Mouse (Mus musculus): ENCODE results near the gene Pld4.

The Pld4 gene

DNA sequence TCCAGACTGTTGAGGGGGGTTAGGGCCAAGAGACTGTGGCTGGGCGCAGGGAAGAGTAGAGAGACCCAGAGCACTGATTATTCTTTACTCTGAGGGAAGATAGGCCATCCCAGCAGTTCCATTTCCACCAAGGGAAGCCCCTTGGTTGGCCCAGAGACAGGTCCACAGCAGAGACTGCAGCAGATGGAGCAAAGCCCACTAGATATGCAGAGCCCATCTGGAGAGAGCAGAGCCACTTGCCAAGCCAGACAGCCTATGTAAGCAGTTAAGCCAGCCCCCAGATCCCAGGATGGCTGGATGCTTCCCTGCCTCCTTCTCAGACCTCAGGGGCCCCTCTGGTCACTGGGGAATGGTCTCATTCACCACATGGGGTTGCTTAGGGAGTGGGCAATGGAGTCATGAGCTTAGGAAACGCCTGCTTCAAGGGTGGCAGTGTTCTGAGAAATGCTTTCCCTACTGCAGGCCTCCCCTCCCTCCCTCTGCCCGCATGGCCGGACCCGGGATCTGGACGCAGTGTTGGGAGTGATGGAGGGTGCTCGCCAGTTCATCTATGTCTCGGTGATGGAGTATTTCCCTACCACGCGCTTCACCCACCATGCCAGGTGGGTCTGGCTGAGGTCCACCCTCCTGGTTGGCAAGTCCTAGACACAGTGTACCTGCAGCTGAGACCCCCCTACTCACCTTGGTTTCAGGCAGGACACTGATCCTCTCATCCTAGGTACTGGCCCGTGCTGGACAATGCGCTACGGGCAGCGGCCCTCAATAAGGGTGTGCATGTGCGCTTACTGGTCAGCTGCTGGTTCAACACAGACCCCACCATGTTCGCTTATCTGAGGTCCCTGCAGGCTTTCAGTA lies 6.8 kb downstream of the Pld4 start:
- DNase-seq (ENCODE audit: low spot score in 2 of 2), result no peak

GRCm38 (mm10) chr12:112768166-112768565 lies 7.7 kb downstream of the Pld4 start:
- DNase-seq (ENCODE audit: low spot score in 2 of 2), result no peak

- DNase-seq (ENCODE audit: low spot score in 2 of 2), result no peak
Observed at GRCm38 (mm10) chr12:112769031-112769430, 8.6 kb downstream of the Pld4 start.

DNA sequence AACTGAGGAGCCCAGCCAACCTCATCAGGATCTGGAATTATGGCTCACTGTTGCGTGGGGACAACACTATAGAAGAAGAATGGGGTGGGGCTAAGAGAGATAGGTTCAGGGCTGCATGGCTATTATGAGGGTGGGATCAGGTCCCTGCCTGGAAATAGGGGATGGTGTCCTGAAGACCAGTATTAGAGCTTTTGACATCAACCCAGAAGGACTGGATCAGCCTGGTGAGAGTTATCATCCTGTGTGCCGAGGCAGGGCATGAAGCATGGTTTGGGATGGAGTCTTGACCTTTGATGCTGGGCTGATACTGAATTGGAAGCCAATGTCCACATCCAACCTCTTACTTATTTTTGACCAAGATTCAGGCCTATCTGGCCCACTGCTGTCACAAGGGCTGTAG lies 9.3 kb downstream of the Pld4 start:
- no peak for DNase-seq (ENCODE audit: low spot score in 2 of 2)

GRCm38 (mm10) chr12:112770396-112770795 lies 9.9 kb downstream of the Pld4 start:
- DNase-seq (ENCODE audit: low spot score in 2 of 2), result no peak

DNA sequence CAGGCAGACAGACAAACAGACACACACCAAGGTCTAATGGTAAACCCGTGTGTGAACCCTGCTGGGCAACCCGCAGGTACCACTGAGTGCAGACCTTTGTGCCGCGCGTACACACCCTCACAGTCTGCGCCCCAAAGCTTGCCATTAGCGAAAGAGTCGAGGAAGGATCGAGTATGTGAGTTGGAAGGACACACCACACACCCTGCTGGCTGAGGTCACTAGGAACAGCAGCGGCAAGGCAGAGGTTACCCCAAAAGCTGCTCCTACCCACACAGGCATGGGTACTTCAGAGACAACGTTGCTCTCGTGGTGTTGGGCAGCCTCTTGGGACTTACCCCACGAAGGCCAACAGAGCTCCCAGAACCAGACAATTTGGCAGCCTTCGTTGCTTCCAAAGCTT lies 11.9 kb downstream of the Pld4 start:
- DNase-seq (ENCODE audit: low spot score in 2 of 2), result no peak

- DNase-seq (ENCODE audit: low spot score in 2 of 2), result no peak
Observed at GRCm38 (mm10) chr12:112773366-112773765, 12.9 kb downstream of the Pld4 start.

- no peak for DNase-seq (ENCODE audit: low spot score in 2 of 2)
Observed at GRCm38 (mm10) chr12:112774026-112774425, 13.6 kb downstream of the Pld4 start.

- DNase-seq (ENCODE audit: low spot score in 2 of 2), result no peak
Observed at GRCm38 (mm10) chr12:112774481-112774880, 14.0 kb downstream of the Pld4 start.

DNA sequence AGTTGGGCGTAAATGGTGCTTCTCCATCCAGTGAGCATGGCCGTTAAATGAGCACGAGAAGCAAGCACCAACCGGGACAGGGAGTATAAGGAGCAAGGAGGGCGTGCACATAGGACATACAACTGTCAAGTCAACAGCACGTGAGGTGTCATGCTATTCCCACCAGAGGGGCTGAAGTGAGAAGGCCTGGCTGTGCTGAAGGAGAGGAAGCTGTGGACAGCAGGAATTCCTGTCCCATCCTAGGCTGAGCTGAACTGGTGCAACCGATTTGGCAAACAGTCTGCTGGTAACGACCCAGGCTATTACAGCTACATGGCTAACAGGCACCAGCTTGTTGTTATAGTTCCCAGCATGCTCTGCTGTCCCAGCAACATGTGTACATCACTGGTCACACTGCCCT lies 30.6 kb downstream of the Pld4 start:
- no peak for DNase-seq (ENCODE audit: low spot score in 2 of 2)

- no peak for DNase-seq (ENCODE audit: low spot score in 2 of 2)
Observed at GRCm38 (mm10) chr12:112793601-112794355, 33.3 kb downstream of the Pld4 start.

GRCm38 (mm10) chr12:112794356-112794816 lies 33.9 kb downstream of the Pld4 start:
- no peak for DNase-seq (ENCODE audit: low spot score in 2 of 2)

GRCm38 (mm10) chr12:112794998-112795397 lies 34.5 kb downstream of the Pld4 start:
- no peak for DNase-seq (ENCODE audit: low spot score in 2 of 2)

DNA sequence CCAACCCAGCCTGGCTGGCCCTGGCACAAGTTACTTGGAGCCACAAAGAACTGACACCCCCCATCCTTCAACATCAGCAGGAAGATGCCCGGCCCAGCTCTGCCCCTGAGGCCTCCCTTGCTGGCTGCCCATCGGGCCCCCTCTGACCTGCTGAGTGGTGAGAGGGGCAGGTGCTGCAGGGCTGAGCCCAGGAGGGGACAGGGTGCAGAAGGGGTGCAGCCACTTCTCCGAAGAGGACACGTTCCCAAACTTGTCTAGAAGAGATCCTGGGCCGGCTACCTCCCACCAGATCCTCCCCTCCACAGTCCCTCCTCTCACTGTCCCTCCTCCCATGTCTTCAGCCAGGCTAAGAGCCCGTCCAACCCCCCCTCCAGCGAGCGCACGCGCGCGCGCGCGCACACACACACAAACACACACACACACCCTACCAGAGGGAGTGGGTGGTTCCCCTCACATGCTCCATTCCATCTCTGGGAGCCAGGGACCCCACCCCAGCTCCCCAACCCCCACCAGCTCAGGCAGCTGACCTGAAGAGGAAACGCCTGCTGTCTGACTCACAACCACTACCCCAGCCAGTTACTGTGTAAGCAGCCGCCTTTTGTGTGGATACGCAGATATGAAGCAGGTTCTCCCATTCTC lies 35.1 kb downstream of the Pld4 start:
- DNase-seq (ENCODE audit: low spot score in 2 of 2), result no peak

GRCm38 (mm10) chr12:112796551-112797510 lies 36.4 kb downstream of the Pld4 start:
- DNase-seq (ENCODE audit: low spot score in 2 of 2), result no peak

GRCm38 (mm10) chr12:112797672-112798331 lies 37.3 kb downstream of the Pld4 start:
- DNase-seq (ENCODE audit: low spot score in 2 of 2), result no peak

- no peak for DNase-seq (ENCODE audit: low spot score in 2 of 2)
Observed at GRCm38 (mm10) chr12:112798332-112798681, 37.9 kb downstream of the Pld4 start.

DNA sequence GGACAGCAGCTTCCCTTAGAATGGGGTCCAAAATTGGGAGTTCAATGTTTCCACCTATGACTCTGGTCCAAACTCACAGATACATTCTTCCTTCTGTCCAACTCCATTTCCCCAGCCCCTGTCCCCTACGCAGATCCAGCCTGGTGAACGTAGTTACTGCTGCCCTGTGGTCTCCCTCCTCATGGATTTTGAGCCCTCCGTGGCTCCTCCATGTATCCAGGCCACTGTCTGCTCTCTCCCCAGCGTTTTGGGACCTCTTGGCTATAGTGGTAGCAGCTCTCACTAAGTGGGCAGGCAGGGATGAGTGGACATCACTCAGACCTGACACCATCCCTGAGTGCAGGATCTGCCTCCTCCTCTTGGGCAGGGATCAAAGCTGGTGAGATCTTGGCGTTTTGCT lies 38.3 kb downstream of the Pld4 start:
- no peak for DNase-seq (ENCODE audit: low spot score in 2 of 2)

DNA sequence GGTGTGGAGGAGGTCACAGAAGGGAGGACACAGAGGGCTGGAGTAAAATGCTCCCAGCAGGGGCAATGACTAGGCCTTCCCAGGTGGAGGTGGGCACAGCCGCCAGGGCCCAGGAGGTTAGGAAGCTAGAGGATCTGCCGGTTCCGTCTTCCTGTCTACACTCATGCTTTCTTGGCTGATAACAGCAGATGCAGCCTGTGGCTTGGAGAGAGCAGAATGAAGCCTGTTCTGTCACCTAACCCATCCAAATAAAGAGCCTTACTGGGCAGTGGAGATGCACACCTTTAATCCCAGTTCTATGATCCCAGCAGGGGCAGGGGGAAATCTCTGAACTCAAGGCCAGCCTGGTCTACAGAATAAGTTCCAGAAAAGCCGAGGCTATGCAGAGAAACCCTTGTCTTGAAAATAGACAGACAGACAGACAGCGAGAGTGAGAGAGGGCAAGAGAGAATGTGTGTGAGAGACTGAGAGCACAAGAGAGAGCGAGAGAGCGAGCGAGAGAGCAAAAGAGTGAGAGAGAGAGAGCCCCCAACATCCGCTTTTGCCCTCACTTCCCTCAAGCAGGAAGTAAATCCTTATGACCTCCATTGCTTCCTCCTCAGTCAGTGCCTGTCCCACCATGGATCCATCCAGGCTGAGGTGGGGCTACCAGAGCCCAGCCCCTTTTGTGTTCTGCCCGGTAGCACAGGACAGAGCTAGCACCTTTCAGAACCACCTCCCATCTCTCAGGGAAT lies 38.9 kb downstream of the Pld4 start:
- no peak for DNase-seq (ENCODE audit: low spot score in 2 of 2)

DNA sequence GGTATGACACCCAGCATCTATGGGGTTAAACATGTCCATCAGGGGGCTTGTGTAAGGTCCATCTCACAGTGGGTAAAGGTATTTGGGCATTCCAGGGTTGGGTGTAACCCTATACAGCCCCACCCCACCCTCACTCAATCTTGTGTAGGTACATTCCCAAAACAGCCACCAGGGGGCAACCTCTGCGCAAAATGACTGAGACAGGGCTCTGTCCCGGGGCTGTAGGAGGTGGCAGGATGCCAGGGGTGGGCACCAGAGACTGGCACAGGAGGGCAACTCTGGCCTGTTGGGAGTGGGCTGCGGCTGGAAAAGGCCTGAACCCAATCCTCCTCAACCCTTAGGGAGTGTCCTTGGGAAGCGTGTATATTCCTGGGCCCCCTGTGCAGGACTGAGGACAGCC lies 40.0 kb downstream of the Pld4 start:
- peak; percentile 73 to 90 for DNase-seq (ENCODE audit: low spot score in 2 of 2)

Measured in thymus, postnatal 10 days (tissue).